ENCODE assay signal across 19 mouse cellular contexts in genomic region chr10:18681385-18681954, GRCm38 (mm10).
DNase-seq lines count a peak whose midpoint lies in the region; ATAC-seq and TF ChIP-seq lines count a peak whose summit lies in the region.
"Had no signal": no experiment of that assay in that cellular context is flagged by ENCODE, and none has a peak within 500 bp of the region (broad histone marks: within the 10 kb centered on the region; RNA-seq: fewer than 3 reads in every experiment).

No protein-coding gene starts in this region.

- H3K27me3 ChIP-seq in kidney, embryonic 15.5 days: no peaks in the 10 kb centered on the region
- H3K27me3 ChIP-seq in midbrain, embryonic 16.5 days (ENCODE audit: control insufficient read depth, insufficient read depth, low read depth, low read length): no peaks in the 10 kb centered on the region
- no peaks in the 10 kb centered on the region for H3K27me3 ChIP-seq in midbrain, embryonic 11.5 days (ENCODE audit: control insufficient read depth, insufficient read depth, low read length)
- no peaks in the 10 kb centered on the region for H3K27me3 ChIP-seq in intestine, postnatal 0 days (replicated peaks; ENCODE audit: control insufficient read depth, insufficient read depth, low read length)
- H3K27me3 ChIP-seq in stomach, embryonic 16.5 days (ENCODE audit: control insufficient read depth, insufficient read depth, low read length): no peaks in the 10 kb centered on the region
- H3K27me3 ChIP-seq: forebrain, embryonic 13.5 days; heart, embryonic 12.5 days; liver, embryonic 13.5 days; megakaryocyte, embryonic 14.5 days; neural tube, embryonic 12.5 days had no signal

- 62% methylated on average over 2 of the region's 2 CpGs for WGBS in kidney, embryonic 15.5 days
- WGBS in midbrain, embryonic 16.5 days: 86% methylated on average over 2 of the region's 2 CpGs
- WGBS in midbrain, embryonic 11.5 days: 92% methylated on average over 2 of the region's 2 CpGs
- 58% methylated on average over 2 of the region's 2 CpGs for WGBS in intestine, postnatal 0 days
- 75% methylated on average over 2 of the region's 2 CpGs for whole genome bisulfite sequencing in stomach, embryonic 16.5 days

- TF ChIP-seq CTCF in intestine, postnatal 0 days (IDR thresholded peaks at IDR 0.05; ENCODE audit: low read depth): no peak

- H3K4me1 ChIP-seq in kidney, embryonic 15.5 days: peaks cover 11% of the 10 kb centered on the region; the same call in 1 of the 2 replicates
- H3K4me1 ChIP-seq in midbrain, embryonic 16.5 days (ENCODE audit: control insufficient read depth, insufficient read depth, low read length): no peaks in the 10 kb centered on the region
- H3K4me1 ChIP-seq in midbrain, embryonic 11.5 days (ENCODE audit: control insufficient read depth, insufficient read depth, low read length): no peaks in the 10 kb centered on the region
- no peaks in the 10 kb centered on the region for H3K4me1 ChIP-seq in intestine, postnatal 0 days (replicated peaks; ENCODE audit: control insufficient read depth, insufficient read depth, low read length)
- H3K4me1 ChIP-seq in stomach, embryonic 16.5 days (ENCODE audit: control insufficient read depth, insufficient read depth, low read length): no peaks in the 10 kb centered on the region
- H3K4me1 ChIP-seq: embryonic facial prominence, embryonic 10.5 days; forebrain, embryonic 13.5 days; heart, embryonic 12.5 days; limb, embryonic 10.5 days; liver, embryonic 13.5 days; megakaryocyte, embryonic 14.5 days; neural tube, embryonic 12.5 days had no signal

- H3K4me2 ChIP-seq in kidney, embryonic 15.5 days: no peak overlapping the region
- no peak overlapping the region for H3K4me2 ChIP-seq in midbrain, embryonic 16.5 days (ENCODE audit: low read length)
- no peak overlapping the region for H3K4me2 ChIP-seq in midbrain, embryonic 11.5 days
- H3K4me2 ChIP-seq in intestine, postnatal 0 days (replicated peaks; ENCODE audit: low read depth): peak overlapping the region; percentile 3
- no peak overlapping the region for H3K4me2 ChIP-seq in stomach, embryonic 16.5 days (ENCODE audit: low read depth, low read length)
- H3K4me2 ChIP-seq: forebrain, embryonic 13.5 days; heart, embryonic 12.5 days; liver, embryonic 13.5 days; neural tube, embryonic 12.5 days had no signal

- DNase-seq in kidney, adult 8-10 months: no peak
- DNase-seq in midbrain, embryonic 11.5 days (ENCODE audit: low spot score, missing footprints): no peak
- no peak for DNase-seq in ovary, postnatal 36 days (ENCODE audit: low spot score)
- DNase-seq: cerebellum, postnatal 25 days; liver, embryonic 13.5 days; lung, postnatal 14 days; right cerebral cortex, adult 18-20 months; spleen, adult 18-20 months; thymus, postnatal 4 days had no signal

- H3K27ac ChIP-seq in kidney, embryonic 15.5 days: peak overlapping the region; percentile 84
- H3K27ac ChIP-seq in midbrain, embryonic 16.5 days (ENCODE audit: low read length): no peak overlapping the region
- H3K27ac ChIP-seq in midbrain, embryonic 11.5 days (ENCODE audit: low read depth, low read length): no peak overlapping the region
- H3K27ac ChIP-seq in intestine, postnatal 0 days (ENCODE audit: low read depth, low read length): peak overlapping the region; percentile 50
- peak overlapping the region; percentile 58 for H3K27ac ChIP-seq in stomach, embryonic 16.5 days (ENCODE audit: low read length)
- H3K27ac ChIP-seq: embryonic facial prominence, embryonic 10.5 days; forebrain, embryonic 13.5 days; limb, embryonic 10.5 days; liver, embryonic 13.5 days; neural tube, embryonic 12.5 days had no signal

- no peak overlapping the region for H3K9ac ChIP-seq in kidney, embryonic 15.5 days
- no peak overlapping the region for H3K9ac ChIP-seq in midbrain, embryonic 16.5 days (ENCODE audit: low read depth, low read length)
- no peak overlapping the region for H3K9ac ChIP-seq in midbrain, embryonic 11.5 days (ENCODE audit: low read length)
- H3K9ac ChIP-seq in intestine, postnatal 0 days (ENCODE audit: low read depth, low read length): no peak overlapping the region
- no peak overlapping the region for H3K9ac ChIP-seq in stomach, embryonic 16.5 days (ENCODE audit: low read length)
- H3K9ac ChIP-seq: forebrain, embryonic 13.5 days; heart, embryonic 12.5 days; liver, embryonic 13.5 days; neural tube, embryonic 12.5 days had no signal

- ATAC-seq in kidney, embryonic 15.5 days (replicated peaks; ENCODE audit: low FRiP score): peak; percentile 40; the same call in 1 of the 2 replicates
- ATAC-seq in midbrain, embryonic 16.5 days: peak; percentile 56; the same call in 1 of the 2 replicates
- no peak for ATAC-seq in midbrain, embryonic 11.5 days (ENCODE audit: low FRiP score)
- peak; percentile 41; the same call in 1 of the 2 replicates for ATAC-seq in intestine, postnatal 0 days
- no peak for ATAC-seq in stomach, embryonic 16.5 days (ENCODE audit: insufficient read depth, low FRiP score)
- ATAC-seq: forebrain, embryonic 13.5 days had no signal

- no peaks in the 10 kb centered on the region for H3K36me3 ChIP-seq in kidney, embryonic 15.5 days
- no peaks in the 10 kb centered on the region; the same call in 1 of the 2 replicates for H3K36me3 ChIP-seq in midbrain, embryonic 16.5 days (ENCODE audit: control insufficient read depth, insufficient read depth, low read length)
- no peaks in the 10 kb centered on the region for H3K36me3 ChIP-seq in midbrain, embryonic 11.5 days (ENCODE audit: control insufficient read depth, insufficient read depth, low read length)
- no peaks in the 10 kb centered on the region for H3K36me3 ChIP-seq in intestine, postnatal 0 days (ENCODE audit: control insufficient read depth, insufficient read depth)
- H3K36me3 ChIP-seq in stomach, embryonic 16.5 days (ENCODE audit: control insufficient read depth, insufficient read depth, low read length): no peaks in the 10 kb centered on the region
- H3K36me3 ChIP-seq: embryonic facial prominence, embryonic 10.5 days; heart, embryonic 12.5 days; limb, embryonic 10.5 days; liver, embryonic 13.5 days; neural tube, embryonic 12.5 days had no signal

- no peak overlapping the region for H3K4me3 ChIP-seq in kidney, embryonic 15.5 days (replicated peaks)
- no peak overlapping the region for H3K4me3 ChIP-seq in midbrain, embryonic 16.5 days (ENCODE audit: low read depth, low read length)
- no peak overlapping the region for H3K4me3 ChIP-seq in midbrain, embryonic 11.5 days (ENCODE audit: low read depth, low read length)
- H3K4me3 ChIP-seq in intestine, postnatal 0 days (ENCODE audit: low read depth, low read length): no peak overlapping the region
- no peak overlapping the region for H3K4me3 ChIP-seq in stomach, embryonic 16.5 days (replicated peaks; ENCODE audit: low read length)
- H3K4me3 ChIP-seq: embryonic facial prominence, embryonic 10.5 days; forebrain, embryonic 13.5 days; heart, embryonic 12.5 days; limb, embryonic 10.5 days; liver, embryonic 13.5 days; megakaryocyte, embryonic 14.5 days; neural tube, embryonic 12.5 days had no signal

- no peaks in the 10 kb centered on the region for H3K9me3 ChIP-seq in kidney, embryonic 15.5 days (replicated peaks)
- H3K9me3 ChIP-seq in midbrain, embryonic 16.5 days (replicated peaks; ENCODE audit: control insufficient read depth, low read length, poor library complexity, severe bottlenecking): no peaks in the 10 kb centered on the region
- H3K9me3 ChIP-seq in midbrain, embryonic 11.5 days (ENCODE audit: control insufficient read depth, low read length): no peaks in the 10 kb centered on the region
- H3K9me3 ChIP-seq in intestine, postnatal 0 days (ENCODE audit: control insufficient read depth): no peaks in the 10 kb centered on the region
- no peaks in the 10 kb centered on the region for H3K9me3 ChIP-seq in stomach, embryonic 16.5 days (replicated peaks; ENCODE audit: control insufficient read depth, low read length)
- H3K9me3 ChIP-seq: embryonic facial prominence, embryonic 10.5 days; forebrain, embryonic 13.5 days; heart, embryonic 12.5 days; limb, embryonic 10.5 days; liver, embryonic 13.5 days; neural tube, embryonic 12.5 days had no signal

Comparison
In these comparisons a context has a peak if more than half of its experiments do, and no peak if none do; other contexts are left out.
1. ATAC-seq: peak in kidney, embryonic 15.5 days (single experiment), midbrain, embryonic 16.5 days (single experiment) and intestine, postnatal 0 days (single experiment); none in midbrain, embryonic 11.5 days (single experiment) and stomach, embryonic 16.5 days (single experiment).
2. H3K27ac ChIP-seq: peak in kidney, embryonic 15.5 days (single experiment), intestine, postnatal 0 days (single experiment) and stomach, embryonic 16.5 days (single experiment); none in midbrain, embryonic 16.5 days (single experiment) and midbrain, embryonic 11.5 days (single experiment).